Mouse (Mus musculus): ENCODE data around the gene B3gnt2.

DNA sequence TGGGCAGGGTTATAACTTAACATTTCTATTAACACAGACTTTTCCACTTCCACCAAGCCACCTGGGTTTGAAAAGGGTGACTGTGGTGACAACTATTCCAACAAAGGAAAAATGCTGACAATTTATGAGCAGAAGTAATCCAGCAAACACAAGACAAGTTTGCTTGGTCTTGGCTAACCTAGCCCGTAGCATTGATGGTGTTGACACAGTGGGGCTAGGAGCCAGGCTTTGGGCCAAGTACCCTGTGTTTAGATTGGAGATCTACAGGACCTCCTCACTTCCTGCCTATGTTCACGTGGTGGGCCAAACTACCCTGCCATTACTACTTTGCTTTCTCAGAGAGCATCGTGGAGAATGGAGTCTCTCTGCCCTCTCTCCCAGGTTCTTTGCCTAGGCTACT is 119.3 kb downstream of the B3gnt2 start:
- TF ChIP-seq POLR2A (IDR thresholded peaks at IDR 0.05; ENCODE audit: low read depth, low read length) (no peak), CTCF (IDR thresholded peaks at IDR 0.05; ENCODE audit: borderline replicate concordance, insufficient read depth, low read length) (no peak)

All from embryonic fibroblast, embryonic 13.5 days (primary cell).